Mouse (Mus musculus): ENCODE results near the gene Ctsll3. TPM values are rescaled to one million over a fixed set of nuclear protein-coding genes. Genes with fewer than 3 reads are reported as not detected.

Gene Ctsll3
- polyA plus RNA-seq (2015; fragmentation: Nextera tagmentation; extraction: Ambion mirVana), result not detected in 2 replicates

DNA sequence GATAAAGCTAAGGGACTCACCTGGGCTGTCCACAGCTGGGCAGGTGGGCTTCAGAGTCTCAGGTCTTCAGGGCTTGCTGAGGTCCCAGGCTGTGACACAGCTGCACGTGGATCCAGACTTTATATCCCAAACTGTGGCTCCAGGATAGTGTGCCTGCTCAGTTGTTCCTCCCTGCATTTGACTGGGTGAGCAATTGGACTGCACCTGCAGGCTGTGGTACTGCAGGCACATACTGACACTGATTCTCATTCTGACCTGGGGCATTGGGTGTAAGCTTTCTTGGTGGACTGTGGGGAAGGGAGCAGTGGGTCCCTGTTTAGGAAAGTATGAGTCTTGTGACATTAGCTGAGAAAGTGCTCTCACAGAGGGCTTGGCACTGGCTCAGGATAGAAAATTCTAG lies at the start of gene Ctsll3:
Gene Ctsll3, minus strand, starts transcription at position 101 of the 400 bp plus-strand sequence.
- no peak for DNase-seq (ENCODE audit: low spot score)

DNA sequence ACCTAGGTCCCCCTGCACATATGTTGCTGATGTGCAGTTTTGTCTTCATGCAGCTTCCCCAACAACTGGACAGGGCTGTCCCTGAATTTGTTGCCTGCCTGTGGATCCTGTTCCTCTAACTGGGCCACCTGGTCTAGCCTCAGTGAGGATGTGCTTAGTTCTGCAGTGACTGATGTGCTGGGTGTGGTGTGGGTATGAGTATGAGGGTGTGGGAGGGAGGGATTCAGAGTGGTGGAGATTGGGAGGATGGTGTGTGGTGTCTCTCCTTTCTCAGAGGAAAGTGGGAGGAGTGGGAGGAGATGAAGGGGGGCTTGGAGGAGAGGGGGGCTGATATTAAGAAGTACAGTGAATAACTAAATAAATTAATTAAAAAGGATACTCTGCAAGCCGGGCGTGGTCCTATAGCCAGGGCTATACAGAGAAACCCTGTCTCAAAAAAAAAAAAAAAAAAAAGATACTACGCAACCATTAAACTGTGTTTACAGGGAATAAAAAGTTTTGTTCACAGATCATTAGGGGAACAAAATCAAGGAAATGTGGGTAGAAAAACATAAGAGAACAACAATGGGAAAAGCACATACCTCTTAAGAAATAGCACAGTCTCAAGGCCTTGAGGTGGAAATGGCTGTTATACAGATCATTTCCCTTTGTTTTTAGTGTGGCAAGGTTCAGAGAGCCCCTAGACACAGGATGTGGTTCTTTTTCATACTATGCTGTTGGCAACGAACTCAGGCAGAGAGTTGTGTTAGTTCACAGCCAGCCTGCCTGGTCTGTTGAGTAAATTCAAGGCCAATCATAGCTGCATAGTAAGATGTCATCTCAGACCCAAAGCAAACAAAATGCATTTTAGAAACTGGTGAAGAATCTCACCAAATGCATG lies 45.8 kb upstream of the Ctsll3 start:
- DNase-seq (ENCODE audit: low spot score), result peak; percentile 86

DNA sequence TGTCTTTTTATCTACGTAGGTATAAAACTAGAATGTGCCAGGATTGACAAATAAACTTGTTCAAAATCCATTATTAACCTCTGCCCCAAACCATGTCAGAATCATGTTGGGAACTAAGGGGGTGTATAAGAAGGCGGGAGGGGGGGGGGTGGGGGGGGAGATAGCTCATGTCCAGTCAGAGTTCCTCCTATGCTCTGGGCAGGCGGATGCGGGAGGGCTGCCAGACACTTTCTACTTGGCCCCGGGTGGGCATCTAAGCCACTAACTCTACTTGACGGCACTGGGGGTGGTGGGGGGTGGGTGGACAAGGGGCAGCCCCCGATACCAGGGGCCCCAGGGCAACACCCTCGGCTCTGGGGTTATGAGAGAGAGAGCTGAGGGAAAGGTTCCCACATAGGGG lies 40.5 kb upstream of the Ctsll3 start:
- no peak for DNase-seq (ENCODE audit: low spot score)

DNA sequence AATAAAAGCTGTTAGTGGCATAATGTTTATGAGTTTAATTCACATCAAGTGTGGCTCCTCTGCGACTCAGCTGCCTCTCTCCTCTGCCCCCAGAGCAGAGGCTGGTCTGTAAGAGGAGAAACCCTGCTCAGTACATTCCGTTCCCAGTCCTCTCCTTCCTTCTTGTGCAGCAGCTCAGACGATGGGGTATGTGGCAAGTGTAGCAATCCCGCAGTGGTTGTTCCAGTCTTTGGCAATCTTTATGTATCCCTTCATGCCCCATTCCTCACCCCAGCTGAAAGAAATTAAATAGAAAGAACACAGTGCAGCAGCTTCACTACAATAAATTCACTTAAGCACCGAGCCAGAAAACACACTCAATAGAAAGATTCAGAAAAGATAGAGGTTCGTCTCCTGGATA lies 40.1 kb upstream of the Ctsll3 start:
- no peak for DNase-seq (ENCODE audit: low spot score)

DNA sequence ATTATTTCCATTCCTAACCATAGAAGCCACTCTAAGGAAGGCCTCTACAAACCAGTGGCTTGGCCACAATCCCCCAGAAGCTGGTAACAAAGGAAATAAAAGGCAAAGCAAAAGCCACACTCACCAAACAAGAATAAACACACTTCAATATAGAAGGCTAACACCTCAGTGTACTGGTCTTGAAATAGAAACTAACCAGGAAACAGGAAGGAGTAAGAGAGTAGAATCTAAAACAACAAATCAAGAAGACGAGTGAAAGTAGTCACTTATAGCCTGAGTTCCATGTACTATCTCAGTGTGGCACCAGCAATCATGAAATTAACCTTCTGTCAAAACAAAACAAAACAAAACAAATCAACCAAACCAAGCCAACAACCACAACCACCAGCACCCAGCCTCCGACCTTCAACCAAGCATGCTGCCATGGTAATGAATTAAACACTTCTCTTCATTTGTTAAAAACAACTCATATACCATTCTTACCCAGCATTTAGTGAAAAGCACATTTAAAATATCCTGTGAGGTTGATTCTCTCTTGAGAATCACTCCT lies 36.8 kb upstream of the Ctsll3 start:
- no peak for DNase-seq (ENCODE audit: low spot score)

DNA sequence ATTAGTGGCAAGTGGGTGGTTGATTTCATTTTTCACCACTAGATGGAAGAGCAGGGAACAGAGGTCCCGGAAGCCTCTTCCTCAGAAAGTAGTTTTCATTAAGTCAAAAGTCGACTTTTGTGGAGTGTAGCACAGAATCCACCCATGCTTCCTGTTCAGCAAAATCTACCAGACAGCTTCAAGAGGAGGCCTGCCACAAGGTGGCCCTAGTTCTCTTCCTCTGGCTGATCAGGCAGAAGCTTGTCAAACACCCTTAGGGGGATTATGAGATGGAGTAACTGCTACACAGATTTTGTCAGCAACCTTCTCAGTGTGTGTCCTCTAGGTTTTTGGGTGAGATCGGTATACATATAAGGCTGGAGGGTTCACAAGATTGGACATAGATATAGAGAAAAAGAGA lies 23.4 kb upstream of the Ctsll3 start:
- peak; percentile 73 for DNase-seq (ENCODE audit: low spot score)

DNA sequence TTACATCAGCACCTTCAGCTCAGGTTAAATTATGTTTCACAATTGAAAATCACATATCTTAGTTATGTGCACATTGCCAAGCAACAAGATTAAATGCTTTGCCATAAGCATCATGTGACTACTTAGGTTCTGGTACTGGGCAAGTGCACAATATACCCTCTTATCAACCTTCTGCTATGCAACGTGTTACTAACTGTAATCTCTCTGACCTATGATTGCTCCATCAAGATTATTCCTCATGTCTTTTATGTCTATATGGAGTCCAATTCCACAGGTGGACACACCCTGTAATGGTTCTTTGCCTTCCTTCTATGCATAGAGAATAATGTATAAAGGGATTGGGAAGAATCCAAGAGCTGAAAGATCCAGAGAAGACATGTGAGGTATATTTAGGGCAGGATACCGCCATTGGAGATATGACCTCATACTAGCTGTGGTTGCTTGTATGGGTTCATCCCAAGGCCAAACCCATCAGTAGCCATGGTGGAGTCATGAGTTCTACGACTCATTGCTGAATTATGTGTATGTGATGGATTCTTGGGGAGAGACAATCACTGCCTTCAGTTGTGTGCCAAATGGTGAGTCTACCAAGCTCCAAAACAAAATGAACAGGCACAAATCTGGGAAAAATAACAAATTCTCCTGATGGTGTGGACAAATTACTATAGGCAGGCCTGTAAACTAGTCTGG lies 18.0 kb upstream of the Ctsll3 start:
- DNase-seq (ENCODE audit: low spot score), result no peak

DNA sequence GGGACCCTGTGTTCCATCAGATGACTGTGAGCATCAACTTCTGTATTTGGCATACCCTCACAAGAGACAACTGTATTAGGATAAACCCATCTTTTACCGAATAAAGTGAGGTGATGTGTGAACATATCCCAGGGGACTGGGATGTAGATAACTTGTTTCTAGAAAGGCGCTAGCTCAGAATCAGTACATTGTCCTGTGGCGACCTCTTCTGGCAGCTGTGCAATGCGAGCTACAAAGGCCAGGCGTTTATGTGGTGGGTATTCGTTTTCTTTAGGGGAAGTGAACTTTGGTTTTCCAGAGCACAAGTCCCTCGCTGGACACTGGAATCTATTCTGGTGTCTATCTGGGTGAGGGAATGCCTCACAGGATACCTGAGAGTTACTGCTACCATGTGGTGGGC lies 16.8 kb upstream of the Ctsll3 start:
- DNase-seq (ENCODE audit: low spot score), result peak; percentile 43

DNA sequence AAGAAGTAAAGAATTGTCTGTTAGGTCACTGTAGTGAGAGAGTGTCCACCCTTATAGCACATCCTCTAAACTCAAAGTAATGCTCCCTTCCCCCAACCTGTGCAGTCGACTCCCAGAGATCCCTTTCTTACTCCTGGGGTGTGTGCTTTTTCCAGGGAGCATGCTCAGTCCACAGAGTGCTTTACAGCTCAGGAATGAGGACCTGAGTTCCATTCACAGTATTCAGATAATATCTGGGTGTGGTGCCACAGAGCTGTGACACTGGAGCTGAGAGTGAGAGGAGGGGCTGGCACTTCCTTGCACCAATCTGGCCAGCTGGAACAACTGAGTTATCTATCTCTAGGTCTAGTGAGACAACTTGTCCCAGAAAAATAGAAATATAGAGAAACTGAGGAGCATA lies 11.1 kb upstream of the Ctsll3 start:
- DNase-seq (ENCODE audit: low spot score), result no peak

DNA sequence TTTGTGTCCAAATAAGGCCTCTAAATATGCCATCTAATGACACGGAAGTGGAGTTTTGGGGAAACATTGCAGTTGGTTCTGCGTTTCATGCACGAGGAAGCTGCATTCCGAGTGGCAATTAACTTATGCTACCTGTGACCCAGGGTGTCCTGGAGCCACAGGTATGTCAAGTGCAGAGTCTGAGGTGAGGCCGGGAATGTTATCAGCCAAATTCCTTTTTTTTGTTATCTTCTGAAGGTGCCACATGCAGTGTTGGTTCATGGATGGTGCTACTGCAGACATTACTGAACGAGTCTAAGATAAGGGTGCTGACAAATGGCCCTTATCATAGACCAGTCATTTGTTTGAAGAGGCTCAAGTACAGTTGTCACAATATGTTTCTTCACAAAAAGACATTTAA lies 10.1 kb upstream of the Ctsll3 start:
- DNase-seq (ENCODE audit: low spot score), result no peak

DNA sequence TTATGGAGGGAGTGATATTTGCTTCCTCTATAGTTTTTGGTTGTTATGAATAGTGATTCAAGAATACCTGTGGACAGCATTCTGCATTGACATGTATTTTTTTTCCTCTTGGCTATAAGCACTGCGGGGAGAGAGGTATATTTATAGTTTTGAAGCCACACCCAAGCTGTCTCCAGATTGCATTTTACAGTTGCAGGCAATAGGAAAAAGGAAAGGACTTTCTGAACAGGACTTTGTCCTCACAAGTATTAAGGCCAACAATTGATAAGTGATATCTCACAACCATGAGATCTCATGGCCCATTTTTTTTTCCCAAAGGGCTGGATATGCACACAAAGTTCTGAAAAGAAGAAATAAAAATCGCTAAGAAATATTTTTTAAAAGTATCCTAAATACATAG lies 7.0 kb upstream of the Ctsll3 start:
- no peak for DNase-seq (ENCODE audit: low spot score)

DNA sequence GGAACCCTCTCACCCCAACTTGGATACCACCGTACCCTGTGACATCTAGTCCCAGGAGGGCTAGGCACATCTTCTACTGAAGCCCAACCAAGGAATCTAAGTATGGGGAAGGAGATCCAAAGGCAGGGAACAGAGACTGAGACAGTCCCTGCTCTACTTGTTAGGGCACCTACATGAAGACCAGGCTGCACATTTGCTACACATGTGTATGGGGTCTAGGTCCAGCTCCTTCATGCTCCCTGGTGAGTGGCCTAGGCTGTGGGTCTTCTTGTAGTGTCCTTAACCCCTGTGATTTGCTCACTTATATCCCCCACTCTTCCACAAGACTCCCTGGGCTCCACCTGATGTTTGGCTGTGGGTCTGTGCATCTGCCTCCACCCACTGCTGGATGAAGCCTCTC lies 13.2 kb downstream of the Ctsll3 start:
- no peak for DNase-seq (ENCODE audit: low spot score)

DNA sequence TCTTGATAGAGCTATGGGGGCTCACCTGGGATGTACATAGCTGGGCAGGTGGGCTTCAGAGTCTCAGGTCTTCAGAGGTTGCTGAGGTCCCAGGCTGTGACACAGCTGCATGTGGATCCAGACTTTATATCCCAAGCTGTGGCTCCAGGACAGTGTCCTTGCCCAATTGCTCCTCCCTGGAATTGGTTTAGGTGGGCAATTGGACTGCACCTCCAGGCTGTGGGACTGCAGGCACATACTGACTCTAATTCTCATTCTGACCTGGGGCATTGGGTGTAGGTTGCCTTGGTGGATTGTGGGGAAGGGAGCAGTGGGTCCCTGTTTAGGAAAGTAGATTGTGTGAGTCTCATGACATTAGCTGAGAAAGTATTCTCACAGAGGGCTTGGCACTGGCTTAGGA lies 16.4 kb downstream of the Ctsll3 start, which contains the start of gene BC051665:
Gene BC051665, minus strand, starts transcription at position 101 of the 400 bp plus-strand sequence.
- DNase-seq (ENCODE audit: low spot score), result no peak

DNA sequence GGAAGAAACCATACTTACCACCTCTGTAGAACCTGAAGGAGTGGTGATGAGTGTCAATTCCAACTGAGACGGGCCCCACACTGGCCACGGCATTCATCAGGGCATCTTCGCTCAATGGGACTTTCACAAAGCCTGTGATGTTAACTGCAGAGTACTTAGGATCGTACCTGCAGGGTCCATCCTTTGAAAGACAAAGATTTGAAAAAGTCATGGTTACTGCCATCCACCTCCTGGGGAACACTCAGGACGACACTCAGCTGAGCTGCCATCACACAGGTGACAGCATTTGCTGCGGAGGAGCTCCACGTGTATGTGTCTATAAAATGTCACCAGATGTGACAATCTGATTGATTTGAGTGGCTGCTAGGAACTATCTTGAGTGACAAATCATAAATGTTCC lies 19.3 kb downstream of the Ctsll3 start:
- no peak for DNase-seq (ENCODE audit: low spot score)

DNA sequence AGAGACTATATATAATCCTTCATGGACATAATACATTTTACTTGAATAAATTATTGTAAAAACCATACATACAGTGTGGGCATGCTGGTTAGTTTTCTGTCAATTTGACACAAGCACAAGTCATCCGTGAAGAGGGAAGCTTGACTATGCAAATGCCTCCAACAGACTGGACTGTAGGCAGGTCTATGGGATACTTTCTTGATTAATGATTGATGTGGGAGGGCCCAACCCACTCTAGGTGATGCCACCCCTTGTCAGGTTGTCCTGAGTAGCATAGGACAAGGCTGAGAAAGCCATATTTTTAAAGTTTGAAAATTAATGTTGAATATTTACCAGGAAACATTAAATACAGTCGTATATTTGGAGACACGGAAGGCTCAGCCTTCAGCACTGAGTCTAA lies 22.1 kb downstream of the Ctsll3 start:
- DNase-seq (ENCODE audit: low spot score), result no peak

DNA sequence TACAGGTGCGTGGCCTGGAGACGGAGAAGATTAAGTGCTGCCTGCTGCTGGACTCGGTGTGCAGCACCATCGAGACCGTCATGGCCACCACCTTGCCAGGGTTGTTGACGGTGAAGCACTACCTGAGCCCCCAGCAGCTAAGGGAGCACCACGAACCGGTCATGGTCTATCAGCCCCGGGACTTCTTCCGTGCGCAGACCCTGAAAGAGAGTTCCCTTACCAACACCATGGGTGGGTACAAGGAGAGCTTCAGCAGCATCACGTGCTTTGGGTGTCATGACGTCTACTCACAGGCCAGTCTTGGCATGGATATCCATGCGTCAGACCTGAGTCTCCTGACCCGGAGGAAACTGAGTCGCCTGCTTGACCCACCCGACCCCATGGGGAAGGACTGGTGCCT lies 41.5 kb downstream of the Ctsll3 start:
- no peak for DNase-seq (ENCODE audit: low spot score)

DNA sequence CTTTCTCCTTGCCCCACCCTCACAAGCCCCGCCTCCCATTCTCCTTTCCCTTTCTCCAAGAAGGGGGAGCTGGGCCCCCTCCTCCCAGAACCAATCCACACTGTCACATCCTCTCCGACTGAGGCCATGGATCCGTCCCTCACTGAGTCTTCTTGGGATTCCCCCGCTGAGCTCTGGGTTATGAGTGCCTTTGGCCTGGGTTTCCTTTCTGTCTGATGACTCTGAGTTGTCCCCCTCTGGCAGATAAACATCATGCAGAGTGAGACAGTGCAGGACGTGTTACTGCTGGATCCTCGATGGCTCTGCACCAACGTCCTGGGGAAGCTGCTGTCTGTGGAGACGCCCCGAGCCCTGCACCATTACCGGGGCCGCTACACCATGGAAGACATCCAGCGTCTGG lies 42.3 kb downstream of the Ctsll3 start:
- no peak for DNase-seq (ENCODE audit: low spot score)

DNA sequence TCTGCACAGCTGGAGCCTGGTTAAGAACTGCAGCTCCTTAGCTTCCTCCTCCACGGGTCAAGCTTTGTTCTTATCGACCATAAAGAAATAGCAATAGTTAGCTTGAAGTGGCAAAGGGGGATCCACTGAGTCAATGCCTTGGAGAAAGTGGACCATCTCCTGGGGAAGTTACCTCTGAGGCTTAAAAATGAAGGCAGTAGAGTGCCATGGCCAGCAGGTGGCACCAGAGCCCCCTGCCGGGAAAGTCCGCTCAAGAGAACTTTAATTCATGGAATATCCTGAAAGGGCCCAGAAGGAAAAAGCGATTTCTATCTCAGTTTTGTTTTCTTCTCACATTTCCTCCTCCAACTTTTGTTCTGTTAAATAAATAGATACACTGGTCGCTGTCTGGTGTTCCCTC lies 43.5 kb downstream of the Ctsll3 start:
- peak; percentile 22 for DNase-seq (ENCODE audit: low spot score)

DNA sequence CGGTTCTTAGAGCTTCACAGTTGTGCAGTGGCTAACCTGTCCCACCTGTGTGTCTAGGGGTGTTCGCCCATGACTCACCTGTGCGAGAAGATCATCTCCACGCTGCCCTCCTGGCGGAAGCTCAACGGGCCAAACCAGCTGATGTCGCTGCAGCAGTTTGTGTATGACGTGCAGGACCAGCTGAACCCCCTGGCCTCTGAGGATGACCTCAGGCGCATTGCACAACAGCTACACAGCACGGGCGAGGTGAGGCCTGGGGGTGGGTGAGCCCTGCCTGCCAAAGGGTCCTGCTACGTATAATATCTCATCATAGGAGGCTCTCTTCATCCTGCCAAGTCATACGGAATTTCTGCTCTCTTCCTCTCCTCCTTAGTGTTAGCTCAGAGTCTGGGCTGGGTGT lies 45.4 kb downstream of the Ctsll3 start:
- DNase-seq (ENCODE audit: low spot score), result no peak

DNA sequence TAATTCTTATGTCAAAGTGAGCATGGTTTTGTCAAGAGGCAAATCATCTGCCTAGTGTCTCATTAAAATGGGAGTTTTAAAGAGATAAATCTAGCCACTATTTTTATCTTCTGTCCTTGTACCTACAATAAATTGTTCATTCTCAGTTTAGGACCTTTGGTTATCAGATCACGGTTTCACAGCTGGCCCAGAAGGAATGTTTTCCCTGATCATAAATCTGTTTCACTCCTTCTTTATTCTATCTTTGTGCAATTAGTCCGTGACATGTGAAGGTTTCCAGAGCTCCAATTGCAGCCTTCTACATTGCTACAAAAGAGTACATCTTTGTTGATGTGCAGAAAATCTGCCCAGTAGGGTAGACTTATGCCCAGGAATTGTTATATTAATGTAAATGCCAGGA lies 47.4 kb downstream of the Ctsll3 start:
- no peak for DNase-seq (ENCODE audit: low spot score)

DNA sequence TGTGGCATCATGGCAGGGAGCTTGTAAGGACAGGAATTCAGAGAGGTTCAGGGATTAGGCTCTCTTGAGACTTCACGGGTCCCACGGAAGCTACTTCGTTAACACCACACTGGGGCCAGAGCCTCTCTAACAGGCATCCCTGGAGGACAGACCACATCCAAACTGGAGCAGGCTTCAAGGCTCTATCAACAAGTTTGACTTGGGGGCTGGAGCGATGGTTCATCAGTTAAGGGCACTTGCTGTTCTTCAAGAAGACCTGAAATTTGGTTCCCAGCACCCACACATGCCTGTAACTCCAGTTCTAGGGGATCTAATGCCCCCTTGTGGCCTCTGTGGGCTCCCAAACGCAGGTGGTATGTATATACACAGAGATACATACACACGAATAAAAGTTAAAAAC lies 49.4 kb downstream of the Ctsll3 start:
- no peak for DNase-seq (ENCODE audit: low spot score)

DNA sequence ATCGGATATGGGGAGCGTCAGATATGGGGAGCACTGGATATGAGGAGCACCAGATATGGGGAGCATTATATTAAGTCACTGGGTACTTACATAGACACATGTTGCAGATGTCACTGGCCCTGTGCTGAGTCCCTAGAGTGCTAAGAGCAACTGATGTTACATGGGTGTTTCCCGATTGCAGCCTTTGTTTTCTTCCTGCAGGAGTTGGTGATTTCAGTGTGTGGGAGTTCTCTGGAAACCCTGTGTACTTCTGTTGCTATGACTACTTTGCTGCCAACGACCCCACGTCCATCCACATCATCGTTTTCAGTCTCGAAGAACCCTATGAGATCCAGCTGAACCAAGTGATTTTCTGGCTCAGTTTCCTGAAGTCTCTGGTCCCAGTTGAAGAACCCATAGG lies 51.7 kb downstream of the Ctsll3 start:
- no peak for DNase-seq (ENCODE audit: low spot score)
